In genomic region chr11:68211924-68212578, GRCm38 (mm10) we compare ENCODE assay signal across 9 mouse cellular contexts.
A peak's percentile ranks its signal among the peaks of the same experiment; 100 is the strongest.
DNase-seq lines count a peak whose midpoint lies in the region; ATAC-seq and TF ChIP-seq lines count a peak whose summit lies in the region.
"Had no signal": no experiment of that assay in that cellular context is flagged by ENCODE, and none has a peak within 500 bp of the region (broad histone marks: within the 10 kb centered on the region; RNA-seq: fewer than 3 reads in every experiment).

No protein-coding gene starts in this region.

- no peak overlapping the region for H3K4me2 ChIP-seq in hindbrain, embryonic 16.5 days (ENCODE audit: low read length)
- H3K4me2 ChIP-seq in intestine, embryonic 16.5 days (ENCODE audit: low read depth, low read length): no peak overlapping the region
- H3K4me2 ChIP-seq in liver, embryonic 14.5 days (ENCODE audit: low read depth): no peak overlapping the region
- no peak overlapping the region for H3K4me2 ChIP-seq in stomach, embryonic 16.5 days (ENCODE audit: low read depth, low read length)

- no peak overlapping the region for H3K4me3 ChIP-seq in hindbrain, embryonic 10.5 days
- no peak overlapping the region for H3K4me3 ChIP-seq in hindbrain, embryonic 16.5 days (ENCODE audit: low read length)
- no peak overlapping the region for H3K4me3 ChIP-seq in intestine, embryonic 16.5 days (ENCODE audit: low read length)
- no peak overlapping the region for H3K4me3 ChIP-seq in liver, embryonic 14.5 days (ENCODE audit: insufficient read depth in 1 of 2, low read depth in 2 of 2, low read length in 2 of 2)
- no peak overlapping the region for H3K4me3 ChIP-seq in stomach, embryonic 16.5 days (replicated peaks; ENCODE audit: low read length)

- peak overlapping the region; percentile 90 for H3K27ac ChIP-seq in hindbrain, embryonic 10.5 days
- H3K27ac ChIP-seq in hindbrain, embryonic 16.5 days (ENCODE audit: low read depth, low read length): no peak overlapping the region
- H3K27ac ChIP-seq in intestine, embryonic 16.5 days (ENCODE audit: low read length): peak overlapping the region; percentile 39; the same call in 1 of the 2 replicates
- no peak overlapping the region for H3K27ac ChIP-seq in liver, embryonic 14.5 days
- H3K27ac ChIP-seq in stomach, embryonic 16.5 days (ENCODE audit: low read length): peak overlapping the region; percentile 64

- no peak for ATAC-seq in hindbrain, embryonic 16.5 days
- peak; percentile 29; the same call in 1 of the 2 replicates for ATAC-seq in intestine, embryonic 16.5 days
- no peak for ATAC-seq in liver, embryonic 14.5 days (ENCODE audit: insufficient read depth)
- ATAC-seq in stomach, embryonic 16.5 days (ENCODE audit: insufficient read depth, low FRiP score): peak; percentile 30; the same call in 1 of the 2 replicates

- no peak for TF ChIP-seq EP300 in liver, embryonic 14.5 days (IDR thresholded peaks at IDR 0.05; ENCODE audit: low read depth)

- TF ChIP-seq CTCF in liver, embryonic 14.5 days (IDR thresholded peaks at IDR 0.05; ENCODE audit: low read depth): peak; percentile 46

- H3K27me3 ChIP-seq in hindbrain, embryonic 10.5 days (ENCODE audit: insufficient read depth, poor library complexity, severe bottlenecking): peaks cover 11% of the 10 kb centered on the region; the same call in 1 of the 2 replicates
- no peaks in the 10 kb centered on the region; the same call in 1 of the 2 replicates for H3K27me3 ChIP-seq in hindbrain, embryonic 16.5 days (replicated peaks; ENCODE audit: control insufficient read depth, insufficient read depth, low read length)
- no peaks in the 10 kb centered on the region for H3K27me3 ChIP-seq in intestine, embryonic 16.5 days (replicated peaks; ENCODE audit: control insufficient read depth, insufficient read depth, low read length)
- no peaks in the 10 kb centered on the region for H3K27me3 ChIP-seq in liver, embryonic 14.5 days (ENCODE audit: control insufficient read depth, insufficient read depth, low read length)
- no peaks in the 10 kb centered on the region for H3K27me3 ChIP-seq in stomach, embryonic 16.5 days (ENCODE audit: control insufficient read depth, insufficient read depth, low read length)

- H3K36me3 ChIP-seq in hindbrain, embryonic 10.5 days: peaks cover 49% of the 10 kb centered on the region
- no peaks in the 10 kb centered on the region for H3K36me3 ChIP-seq in hindbrain, embryonic 16.5 days (ENCODE audit: control insufficient read depth, insufficient read depth, low read length)
- no peaks in the 10 kb centered on the region for H3K36me3 ChIP-seq in intestine, embryonic 16.5 days (ENCODE audit: control insufficient read depth, insufficient read depth, low read length)
- no peaks in the 10 kb centered on the region for H3K36me3 ChIP-seq in liver, embryonic 14.5 days (replicated peaks; ENCODE audit: control insufficient read depth, insufficient read depth, low read depth)
- H3K36me3 ChIP-seq in stomach, embryonic 16.5 days (ENCODE audit: control insufficient read depth, insufficient read depth, low read length): no peaks in the 10 kb centered on the region
- H3K36me3 ChIP-seq: G1E had no signal

- DNase-seq in hindbrain, embryonic 10.5 days (ENCODE audit: low spot score): peak; percentile 45
- peak; percentile 23 for DNase-seq in R1 (ENCODE audit: low read depth, low spot score)
- peak; percentile 37 to 38 for DNase-seq in gastrocnemius, postnatal 36 days
- DNase-seq in liver, embryonic 14.5 days (ENCODE audit: low read depth in 3 of 3, low spot score in 3 of 3): peak in 1 of 3 experiments; percentile 3
- no peak for DNase-seq in cerebellum, adult 18-20 months

- no peaks in the 10 kb centered on the region for H3K9me3 ChIP-seq in hindbrain, embryonic 10.5 days
- no peaks in the 10 kb centered on the region for H3K9me3 ChIP-seq in hindbrain, embryonic 16.5 days (ENCODE audit: control insufficient read depth, low read length)
- H3K9me3 ChIP-seq in intestine, embryonic 16.5 days (ENCODE audit: control insufficient read depth, low read length): no peaks in the 10 kb centered on the region
- no peaks in the 10 kb centered on the region for H3K9me3 ChIP-seq in liver, embryonic 14.5 days (ENCODE audit: control insufficient read depth, low read length)
- H3K9me3 ChIP-seq in stomach, embryonic 16.5 days (replicated peaks; ENCODE audit: control insufficient read depth, low read length): no peaks in the 10 kb centered on the region
- H3K9me3 ChIP-seq: G1E had no signal

- intact Hi-C loops in gastrocnemius, postnatal 36 days (cut with DNase I): loop anchor here (1.0 kb wide), 1 partner anchor 196 kb away; no protein-coding TSS in a partner anchor

- no peak overlapping the region for H3K9ac ChIP-seq in hindbrain, embryonic 16.5 days (ENCODE audit: low read depth, low read length)
- H3K9ac ChIP-seq in intestine, embryonic 16.5 days (ENCODE audit: low read depth, low read length): peak overlapping the region; percentile 12; the same call in 1 of the 2 replicates
- no peak overlapping the region for H3K9ac ChIP-seq in liver, embryonic 14.5 days (replicated peaks)
- H3K9ac ChIP-seq in stomach, embryonic 16.5 days (ENCODE audit: low read length): peak overlapping the region; percentile 52; the same call in 1 of the 2 replicates

- peaks cover 77% of the 10 kb centered on the region for H3K4me1 ChIP-seq in hindbrain, embryonic 10.5 days (replicated peaks)
- H3K4me1 ChIP-seq in hindbrain, embryonic 16.5 days (ENCODE audit: control insufficient read depth, insufficient read depth, low read depth, low read length): peaks cover 21% of the 10 kb centered on the region
- peaks cover 50% of the 10 kb centered on the region for H3K4me1 ChIP-seq in intestine, embryonic 16.5 days (ENCODE audit: control insufficient read depth, insufficient read depth, low read length)
- H3K4me1 ChIP-seq in liver, embryonic 14.5 days (replicated peaks; ENCODE audit: control insufficient read depth in 2 of 2, insufficient read depth in 2 of 2, low read length in 1 of 2): no peaks in the 10 kb centered on the region
- peaks cover 52% of the 10 kb centered on the region for H3K4me1 ChIP-seq in stomach, embryonic 16.5 days (ENCODE audit: control insufficient read depth, insufficient read depth, low read length)

- 48% methylated on average over 8 of the region's 8 CpGs for WGBS in hindbrain, embryonic 10.5 days
- WGBS in hindbrain, embryonic 16.5 days: 50% methylated on average over 8 of the region's 8 CpGs
- WGBS in intestine, embryonic 16.5 days: 31% methylated on average over 8 of the region's 8 CpGs
- 44% methylated on average over 8 of the region's 8 CpGs for WGBS in liver, embryonic 14.5 days (ENCODE audit: insufficient replicate concordance)
- 33% methylated on average over 8 of the region's 8 CpGs for WGBS in stomach, embryonic 16.5 days

Comparison
In these comparisons a context has a peak if more than half of its experiments do, and no peak if none do; other contexts are left out.
1. H3K27ac ChIP-seq: peak in hindbrain, embryonic 10.5 days (single experiment), intestine, embryonic 16.5 days (single experiment) and stomach, embryonic 16.5 days (single experiment); none in hindbrain, embryonic 16.5 days (single experiment) and liver, embryonic 14.5 days (single experiment).
2. DNase-seq: peak in hindbrain, embryonic 10.5 days (single experiment), R1 (single experiment) and gastrocnemius, postnatal 36 days (2 of 2); none in cerebellum, adult 18-20 months (0 of 2).
3. ATAC-seq: peak in intestine, embryonic 16.5 days (single experiment) and stomach, embryonic 16.5 days (single experiment); none in hindbrain, embryonic 16.5 days (single experiment) and liver, embryonic 14.5 days (single experiment).
4. H3K9ac ChIP-seq: peak in intestine, embryonic 16.5 days (single experiment) and stomach, embryonic 16.5 days (single experiment); none in hindbrain, embryonic 16.5 days (single experiment) and liver, embryonic 14.5 days (single experiment).